Mouse (Mus musculus): Measurements from ENCODE around the gene A030003K21Rik. TPM values are rescaled to one million over a fixed set of nuclear protein-coding genes. Genes with fewer than 3 reads are reported as not detected.
"Not testable (repeated sequence)": the region's sequence is repeated elsewhere in the genome, so short reads cannot be mapped to it uniquely, and the experiment has no call there.

Gene A030003K21Rik
- polyA plus RNA-seq (2014; fragmentation: Nextera tagmentation; extraction: Ambion mirVana): not detected in 2 replicates

GRCm38 (mm10) chr1:82943295-82943694 is at the start of gene A030003K21Rik:
A030003K21Rik (minus strand) TSS chr1:82943388.
- not testable (repeated sequence) for H3K4me3 ChIP-seq (ENCODE audit: low read depth, low read length); ATAC-seq (replicated peaks; ENCODE audit: low FRiP score); H3K4me2 ChIP-seq; DNase-seq (ENCODE audit: low spot score); H3K36me3 ChIP-seq (ENCODE audit: control insufficient read depth, insufficient read depth, low read length); H3K27me3 ChIP-seq (replicated peaks; ENCODE audit: control insufficient read depth, insufficient read depth, low read length); H3K9ac ChIP-seq (ENCODE audit: low read depth, low read length); H3K9me3 ChIP-seq (ENCODE audit: control insufficient read depth, low read length); H3K27ac ChIP-seq (ENCODE audit: low read depth, low read length); H3K4me1 ChIP-seq (replicated peaks; ENCODE audit: control insufficient read depth, insufficient read depth, low read length)
- WGBS: no CpG with 5 or more reads among the region's 6 CpGs

- 84% methylated on average over 6 of the region's 6 CpGs for WGBS
- H3K9me3 ChIP-seq (ENCODE audit: control insufficient read depth, low read length): no peaks in the 10 kb centered on the region
- ATAC-seq (replicated peaks; ENCODE audit: low FRiP score): no peak
- H3K4me2 ChIP-seq: no peak overlapping the region
- H3K27me3 ChIP-seq (replicated peaks; ENCODE audit: control insufficient read depth, insufficient read depth, low read length): no peaks in the 10 kb centered on the region
- no peaks in the 10 kb centered on the region for H3K36me3 ChIP-seq (ENCODE audit: control insufficient read depth, insufficient read depth, low read length)
- H3K27ac ChIP-seq (ENCODE audit: low read depth, low read length): no peak overlapping the region
- no peak overlapping the region for H3K4me3 ChIP-seq (ENCODE audit: low read depth, low read length)
- no peak overlapping the region for H3K9ac ChIP-seq (ENCODE audit: low read depth, low read length)
- no peak for DNase-seq (ENCODE audit: low spot score)
- no peaks in the 10 kb centered on the region for H3K4me1 ChIP-seq (replicated peaks; ENCODE audit: control insufficient read depth, insufficient read depth, low read length)
Observed at GRCm38 (mm10) chr1:82992093-82992492, 48.9 kb upstream of the A030003K21Rik start.

DNA sequence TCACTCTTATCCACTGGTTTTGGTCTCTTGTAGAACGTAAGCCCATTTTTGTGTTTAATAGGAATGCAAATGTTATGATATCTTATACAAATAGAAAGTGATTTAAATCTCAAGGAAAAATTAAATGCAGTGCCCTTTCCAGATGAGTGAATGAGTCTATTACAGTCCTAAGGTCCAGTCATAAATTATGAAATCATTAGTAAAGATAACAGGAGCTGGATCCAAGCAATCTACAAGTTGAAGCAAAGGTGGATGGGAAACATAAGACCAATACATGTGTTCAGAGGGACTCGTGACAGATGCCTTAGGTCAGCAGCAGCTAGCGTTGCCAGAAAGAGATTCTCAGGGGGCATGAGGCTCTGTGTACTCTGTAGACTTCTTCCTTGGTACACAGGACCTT is 48.4 kb upstream of the A030003K21Rik start:
- Histone ChIP-seq H3K36me3 (ENCODE audit: control insufficient read depth, insufficient read depth, low read length) (no peaks in the 10 kb centered on the region), H3K27ac (ENCODE audit: low read depth, low read length) (no peak overlapping the region), H3K9me3 (ENCODE audit: control insufficient read depth, low read length) (no peaks in the 10 kb centered on the region), H3K9ac (ENCODE audit: low read depth, low read length) (no peak overlapping the region), H3K4me3 (ENCODE audit: low read depth, low read length) (no peak overlapping the region), H3K4me2 (no peak overlapping the region), H3K27me3 (replicated peaks; ENCODE audit: control insufficient read depth, insufficient read depth, low read length) (no peaks in the 10 kb centered on the region), H3K4me1 (replicated peaks; ENCODE audit: control insufficient read depth, insufficient read depth, low read length) (no peaks in the 10 kb centered on the region)
- ATAC-seq (replicated peaks; ENCODE audit: low FRiP score) (no peak), DNase-seq (ENCODE audit: low spot score) (no peak)
- 83% methylated on average over 3 of the region's 3 CpGs for WGBS

DNA sequence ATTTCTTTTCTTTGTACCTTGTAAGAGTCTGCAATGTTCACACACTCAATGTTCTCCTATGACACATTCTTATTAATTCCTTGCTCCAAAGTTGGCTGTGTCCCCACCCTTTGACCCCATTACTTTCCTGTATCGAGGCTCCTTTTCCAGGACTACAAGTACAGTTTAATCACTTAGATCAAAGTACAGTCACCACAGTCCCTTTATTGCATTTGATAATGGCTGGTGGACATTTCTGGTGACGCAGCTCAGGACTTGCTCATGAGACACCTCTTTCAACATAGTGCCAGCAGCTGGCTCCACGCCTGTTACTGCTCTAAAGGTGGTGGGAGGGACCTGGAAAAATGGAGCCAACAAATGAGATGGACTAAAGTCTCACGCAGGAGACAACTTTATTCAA is 47.9 kb upstream of the A030003K21Rik start:
- no peaks in the 10 kb centered on the region for H3K9me3 ChIP-seq (ENCODE audit: control insufficient read depth, low read length)
- no peak overlapping the region for H3K4me3 ChIP-seq (ENCODE audit: low read depth, low read length)
- H3K4me2 ChIP-seq: no peak overlapping the region
- DNase-seq (ENCODE audit: low spot score): no peak
- H3K9ac ChIP-seq (ENCODE audit: low read depth, low read length): no peak overlapping the region
- 72% methylated on average over 4 of the region's 4 CpGs for WGBS
- H3K27me3 ChIP-seq (replicated peaks; ENCODE audit: control insufficient read depth, insufficient read depth, low read length): no peaks in the 10 kb centered on the region
- H3K36me3 ChIP-seq (ENCODE audit: control insufficient read depth, insufficient read depth, low read length): no peaks in the 10 kb centered on the region
- no peak for ATAC-seq (replicated peaks; ENCODE audit: low FRiP score)
- no peak overlapping the region for H3K27ac ChIP-seq (ENCODE audit: low read depth, low read length)
- no peaks in the 10 kb centered on the region for H3K4me1 ChIP-seq (replicated peaks; ENCODE audit: control insufficient read depth, insufficient read depth, low read length)

DNA sequence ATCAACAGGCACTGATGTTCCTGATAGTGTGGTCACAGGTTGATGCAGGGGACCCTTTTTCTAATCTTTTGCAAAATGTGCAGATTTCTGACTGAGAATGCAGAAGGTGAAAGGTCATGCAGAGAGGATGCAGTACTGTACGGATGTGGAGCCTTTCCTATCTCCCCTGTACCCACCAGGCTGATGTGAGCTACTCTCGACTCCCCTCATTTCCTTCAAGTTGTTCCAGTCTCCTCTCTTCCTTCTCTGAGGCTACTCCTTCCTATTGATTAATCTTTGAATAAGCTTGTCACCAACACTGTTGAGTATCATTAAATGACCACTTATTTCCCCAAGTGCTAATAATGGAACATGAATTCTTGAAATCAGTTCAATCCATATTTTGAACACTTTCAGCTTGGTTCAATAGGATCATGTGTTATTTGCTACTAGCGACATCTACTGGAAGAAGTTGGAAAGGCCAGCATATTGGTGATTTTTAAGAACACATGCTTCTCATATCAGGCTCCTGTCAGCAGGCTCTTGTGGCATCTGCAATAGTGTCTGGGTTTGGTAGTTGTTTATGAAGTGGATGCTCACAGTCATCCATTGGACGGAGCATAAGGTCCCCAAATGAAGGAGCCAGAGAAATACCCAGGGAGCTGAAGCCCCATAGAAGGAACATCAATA is 44.5 kb upstream of the A030003K21Rik start:
- Histone ChIP-seq H3K27ac (ENCODE audit: low read depth, low read length) (no peak overlapping the region), H3K27me3 (replicated peaks; ENCODE audit: control insufficient read depth, insufficient read depth, low read length) (no peaks in the 10 kb centered on the region), H3K4me3 (ENCODE audit: low read depth, low read length) (no peak overlapping the region), H3K36me3 (ENCODE audit: control insufficient read depth, insufficient read depth, low read length) (no peaks in the 10 kb centered on the region), H3K4me1 (replicated peaks; ENCODE audit: control insufficient read depth, insufficient read depth, low read length) (no peaks in the 10 kb centered on the region), H3K4me2 (no peak overlapping the region), H3K9ac (ENCODE audit: low read depth, low read length) (no peak overlapping the region), H3K9me3 (ENCODE audit: control insufficient read depth, low read length) (0 out of 2 replicates have a peak, but pooled peaks cover 5% of the 10 kb centered on the region)
- ATAC-seq (replicated peaks; ENCODE audit: low FRiP score): no peak; the same call in 1 of the 2 replicates
- 29% methylated on average over 4 of the region's 4 CpGs for WGBS
- DNase-seq (ENCODE audit: low spot score): no peak

- WGBS: 90% methylated on average over 6 of the region's 6 CpGs
- no peaks in the 10 kb centered on the region for H3K4me1 ChIP-seq (replicated peaks; ENCODE audit: control insufficient read depth, insufficient read depth, low read length)
Observed at GRCm38 (mm10) chr1:82986738-82987137, 43.5 kb upstream of the A030003K21Rik start.

DNA sequence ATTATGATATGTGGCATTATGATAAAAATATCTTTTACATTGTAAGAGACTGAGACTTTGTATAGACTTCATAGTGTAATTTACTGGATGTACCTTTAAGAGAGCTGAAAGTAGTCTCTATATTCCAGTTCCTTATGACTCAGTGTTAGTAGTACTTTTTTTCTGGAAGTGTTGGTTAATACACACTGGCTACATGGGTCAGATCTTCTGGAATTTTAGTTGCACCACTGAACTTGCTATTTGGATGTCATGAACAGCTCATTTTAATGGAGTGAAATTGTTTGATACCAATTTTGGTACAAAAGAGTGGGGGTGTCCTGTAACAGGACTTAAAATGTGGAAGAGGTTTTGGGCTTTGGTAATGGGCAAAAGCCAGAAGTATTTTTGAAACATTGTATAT is 34.7 kb upstream of the A030003K21Rik start:
- Histone ChIP-seq H3K27me3 (replicated peaks; ENCODE audit: control insufficient read depth, insufficient read depth, low read length) (no peaks in the 10 kb centered on the region), H3K4me3 (ENCODE audit: low read depth, low read length) (no peak overlapping the region), H3K4me1 (replicated peaks; ENCODE audit: control insufficient read depth, insufficient read depth, low read length) (peaks cover 8% of the 10 kb centered on the region), H3K4me2 (no peak overlapping the region), H3K9me3 (ENCODE audit: control insufficient read depth, low read length) (no peaks in the 10 kb centered on the region), H3K27ac (ENCODE audit: low read depth, low read length) (no peak overlapping the region), H3K36me3 (ENCODE audit: control insufficient read depth, insufficient read depth, low read length) (no peaks in the 10 kb centered on the region), H3K9ac (ENCODE audit: low read depth, low read length) (no peak overlapping the region)
- DNase-seq (ENCODE audit: low spot score): no peak
- no peak for ATAC-seq (replicated peaks; ENCODE audit: low FRiP score)

More at GRCm38 (mm10) chr1:82986738-82987137, 43.5 kb upstream of the A030003K21Rik start:
- Histone ChIP-seq H3K9me3 (ENCODE audit: control insufficient read depth, low read length) (0 out of 2 replicates have a peak, but pooled peaks cover 5% of the 10 kb centered on the region), H3K4me2 (no peak overlapping the region), H3K36me3 (ENCODE audit: control insufficient read depth, insufficient read depth, low read length) (no peaks in the 10 kb centered on the region), H3K9ac (ENCODE audit: low read depth, low read length) (no peak overlapping the region), H3K4me3 (ENCODE audit: low read depth, low read length) (no peak overlapping the region), H3K27ac (ENCODE audit: low read depth, low read length) (no peak overlapping the region), H3K27me3 (replicated peaks; ENCODE audit: control insufficient read depth, insufficient read depth, low read length) (no peaks in the 10 kb centered on the region)
- ATAC-seq (replicated peaks; ENCODE audit: low FRiP score): no peak
- no peak for DNase-seq (ENCODE audit: low spot score)

GRCm38 (mm10) chr1:82975750-82976149 is 32.6 kb upstream of the A030003K21Rik start:
- Histone ChIP-seq H3K9me3 (ENCODE audit: control insufficient read depth, low read length) (no peaks in the 10 kb centered on the region), H3K4me2 (no peak overlapping the region), H3K27ac (ENCODE audit: low read depth, low read length) (no peak overlapping the region), H3K4me1 (replicated peaks; ENCODE audit: control insufficient read depth, insufficient read depth, low read length) (peaks cover 14% of the 10 kb centered on the region), H3K4me3 (ENCODE audit: low read depth, low read length) (no peak overlapping the region), H3K36me3 (ENCODE audit: control insufficient read depth, insufficient read depth, low read length) (no peaks in the 10 kb centered on the region), H3K9ac (ENCODE audit: low read depth, low read length) (no peak overlapping the region), H3K27me3 (replicated peaks; ENCODE audit: control insufficient read depth, insufficient read depth, low read length) (no peaks in the 10 kb centered on the region)
- DNase-seq (ENCODE audit: low spot score): no peak
- 55% methylated on average over 5 of the region's 5 CpGs for WGBS
- no peak for ATAC-seq (replicated peaks; ENCODE audit: low FRiP score)

DNA sequence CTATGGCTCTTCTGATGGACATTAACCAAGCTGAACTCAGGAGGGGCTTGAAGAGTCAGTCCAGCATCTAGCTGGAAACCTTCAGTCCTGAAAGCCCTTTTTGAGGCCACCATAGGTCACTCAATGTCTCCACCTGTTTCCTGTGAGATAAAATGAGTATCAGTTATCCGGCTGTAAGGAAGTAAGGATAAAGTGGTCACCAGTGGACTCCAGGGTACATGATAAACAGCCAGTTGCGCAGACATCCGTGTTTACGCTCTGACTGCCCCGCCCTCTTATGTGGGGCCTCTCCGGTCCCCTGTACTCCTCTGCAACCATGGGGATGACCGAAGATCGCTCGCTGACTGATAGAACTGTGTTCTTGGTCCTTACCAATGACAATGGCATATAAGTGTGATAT is 31.2 kb upstream of the A030003K21Rik start:
- Histone ChIP-seq H3K27me3 (replicated peaks; ENCODE audit: control insufficient read depth, insufficient read depth, low read length) (no peaks in the 10 kb centered on the region), H3K4me1 (replicated peaks; ENCODE audit: control insufficient read depth, insufficient read depth, low read length) (peaks cover 14% of the 10 kb centered on the region), H3K4me3 (ENCODE audit: low read depth, low read length) (no peak overlapping the region), H3K27ac (ENCODE audit: low read depth, low read length) (no peak overlapping the region), H3K4me2 (peak overlapping the region; percentile 33), H3K36me3 (ENCODE audit: control insufficient read depth, insufficient read depth, low read length) (no peaks in the 10 kb centered on the region), H3K9me3 (ENCODE audit: control insufficient read depth, low read length) (no peaks in the 10 kb centered on the region), H3K9ac (ENCODE audit: low read depth, low read length) (no peak overlapping the region)
- DNase-seq (ENCODE audit: low spot score) (no peak), ATAC-seq (replicated peaks; ENCODE audit: low FRiP score) (peak; percentile 77)
- WGBS: 32% methylated on average over 9 of the region's 9 CpGs
